In genomic region chr17:50142151-50142550, GRCm38 (mm10) we compare ENCODE assay signal across 19 mouse cellular contexts.
"Had no signal": no experiment of that assay in that cellular context is flagged by ENCODE, and none has a peak within 500 bp of the region (broad histone marks: within the 10 kb centered on the region; RNA-seq: fewer than 3 reads in every experiment).

No protein-coding gene starts in this region.

- H3K4me2 ChIP-seq: limb, embryonic 12.5 days; limb, embryonic 15.5 days; liver, embryonic 11.5 days; lung, embryonic 14.5 days; midbrain, embryonic 13.5 days; stomach, embryonic 15.5 days had no signal

- H3K27me3 ChIP-seq: limb, embryonic 12.5 days; limb, embryonic 15.5 days; midbrain, embryonic 13.5 days; stomach, embryonic 15.5 days had no signal

- DNase-seq: kidney, postnatal 25 days; layer of hippocampus, adult 9-11 months; left cerebral cortex, postnatal 4 days; liver, postnatal 0 days; lung, embryonic 14.5 days; thymus, postnatal 14 days; thymus, postnatal 4 days had no signal

- H3K27ac ChIP-seq: kidney, postnatal 0 days; layer of hippocampus, adult 2 months; limb, embryonic 12.5 days; limb, embryonic 15.5 days; liver, embryonic 14.5 days; macrophage; midbrain, embryonic 13.5 days; stomach, embryonic 15.5 days had no signal

- H3K4me3 ChIP-seq: layer of hippocampus, adult 2 months; limb, embryonic 12.5 days; limb, embryonic 15.5 days; midbrain, embryonic 13.5 days; myocyte; stomach, embryonic 15.5 days had no signal

- H3K36me3 ChIP-seq: limb, embryonic 12.5 days; midbrain, embryonic 13.5 days; stomach, embryonic 15.5 days had no signal

- H3K9me3 ChIP-seq: limb, embryonic 12.5 days; limb, embryonic 15.5 days; midbrain, embryonic 13.5 days; stomach, embryonic 15.5 days had no signal

- ATAC-seq: liver, postnatal 0 days; lung, postnatal 0 days; midbrain, embryonic 13.5 days; midbrain, embryonic 16.5 days had no signal

- H3K4me1 ChIP-seq: limb, embryonic 15.5 days; stomach, embryonic 15.5 days had no signal

- H3K9ac ChIP-seq: limb, embryonic 12.5 days; limb, embryonic 15.5 days; liver, embryonic 14.5 days; liver, postnatal 0 days; lung, embryonic 14.5 days; midbrain, embryonic 13.5 days; stomach, embryonic 15.5 days had no signal
